Mouse (Mus musculus) cortical plate, adult 2 months (tissue): ENCODE data around the gene Fstl4.

ENCODE experiments used
- CTCF ChIP-seq: fragments of 200-500 bp; IDR thresholded peaks from 2 replicates; pipeline ENCODE4 v1.5.1; 2011; ENCODE audit warnings: mild to moderate bottlenecking, control low read depth, low read length; ENCODE audit not compliant: insufficient read depth; ENCODE audit errors: extremely low read depth
- POLR2A ChIP-seq: fragments of 200-500 bp; IDR thresholded peaks from 2 replicates; pipeline ENCODE4 v1.6.1; 2011; ENCODE audit warnings: mild to moderate bottlenecking, low read length, control low read depth; ENCODE audit not compliant: insufficient read depth; ENCODE audit errors: extremely low read depth

- no peak for TF ChIP-seq POLR2A
- no peak for TF ChIP-seq CTCF
These were observed 371.9 kb downstream of the Fstl4 start for GRCm38 (mm10) chr11:53136371-53136770.
